In the genomic region with DNA sequence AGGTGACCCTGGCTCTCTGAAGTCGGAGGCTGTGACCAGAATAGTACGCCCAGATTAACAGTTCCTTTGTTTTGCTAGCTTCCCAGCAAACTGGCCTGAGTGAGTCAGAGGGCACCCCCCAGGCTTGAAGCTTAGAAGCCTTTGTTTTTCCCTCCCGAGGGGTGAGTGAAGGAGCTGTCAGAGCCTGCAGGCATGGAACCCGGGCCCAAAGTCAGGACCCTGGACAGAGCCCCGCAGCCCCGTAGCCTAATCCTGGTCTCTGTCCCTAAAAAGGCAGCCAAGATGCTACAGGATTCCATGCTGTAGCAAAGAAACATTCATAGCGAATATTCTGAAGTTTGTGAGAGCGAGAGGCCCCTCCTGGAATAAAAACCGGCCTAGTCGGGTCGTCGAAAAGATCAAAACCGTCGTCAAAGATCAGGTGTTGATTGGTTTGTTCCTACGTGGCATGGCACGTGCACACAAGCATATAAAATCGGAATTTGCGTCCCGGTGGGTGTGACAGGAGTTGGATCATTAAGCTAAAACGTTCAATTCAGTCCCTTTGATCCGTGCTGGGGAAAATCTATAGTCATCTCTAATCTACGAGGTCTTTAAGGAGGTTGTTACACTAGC, we compare ENCODE assay signal across 9 mouse cellular contexts. TPM values are rescaled to one million over a fixed set of nuclear protein-coding genes. Genes with fewer than 3 reads are reported as not detected.
DNase-seq lines count a peak whose midpoint lies in the region; ATAC-seq and TF ChIP-seq lines count a peak whose summit lies in the region.
"Had no signal": no experiment of that assay in that cellular context is flagged by ENCODE, and none has a peak within 500 bp of the region (broad histone marks: within the 10 kb centered on the region; RNA-seq: fewer than 3 reads in every experiment).

No protein-coding gene starts in this region.

- peaks cover 57% of the 10 kb centered on the region for H3K27me3 ChIP-seq in forebrain, embryonic 11.5 days (ENCODE audit: control insufficient read depth, insufficient read depth, low read length)
- H3K27me3 ChIP-seq in forebrain, embryonic 16.5 days (replicated peaks; ENCODE audit: control insufficient read depth, insufficient read depth, low read length): peaks cover 70% of the 10 kb centered on the region
- peaks cover 43% of the 10 kb centered on the region for H3K27me3 ChIP-seq in hindbrain, embryonic 11.5 days (ENCODE audit: control insufficient read depth, insufficient read depth, low read length)
- peaks cover 40% of the 10 kb centered on the region for H3K27me3 ChIP-seq in midbrain, postnatal 0 days (ENCODE audit: insufficient read depth, low read length)

- no peak overlapping the region for H3K9ac ChIP-seq in forebrain, embryonic 11.5 days (ENCODE audit: low read length)
- no peak overlapping the region for H3K9ac ChIP-seq in forebrain, embryonic 16.5 days (replicated peaks; ENCODE audit: low read depth, low read length)
- peak overlapping the region; percentile 55 for H3K9ac ChIP-seq in hindbrain, embryonic 11.5 days (ENCODE audit: low read depth, low read length)
- 0 out of 2 replicates have a peak overlapping the region, but pooled peaks have one; percentile 24 for H3K9ac ChIP-seq in midbrain, postnatal 0 days (replicated peaks; ENCODE audit: low read length, poor library complexity, severe bottlenecking)

- 0 out of 2 replicates have a peak, but pooled peaks have one; percentile 17 for ATAC-seq in forebrain, embryonic 11.5 days (replicated peaks; ENCODE audit: low FRiP score)
- no peak for ATAC-seq in forebrain, embryonic 16.5 days
- ATAC-seq in hindbrain, embryonic 11.5 days (ENCODE audit: low FRiP score): 0 out of 2 replicates have a peak, but pooled peaks have one; percentile 15
- ATAC-seq in midbrain, postnatal 0 days (ENCODE audit: low FRiP score): no peak

- H3K36me3 ChIP-seq in forebrain, embryonic 11.5 days (ENCODE audit: control insufficient read depth, insufficient read depth, low read length): no peaks in the 10 kb centered on the region
- H3K36me3 ChIP-seq in forebrain, embryonic 16.5 days (ENCODE audit: control insufficient read depth, insufficient read depth): no peaks in the 10 kb centered on the region
- no peaks in the 10 kb centered on the region for H3K36me3 ChIP-seq in hindbrain, embryonic 11.5 days (ENCODE audit: control insufficient read depth, insufficient read depth, low read length)
- H3K36me3 ChIP-seq in midbrain, postnatal 0 days (ENCODE audit: insufficient read depth, low read length): no peaks in the 10 kb centered on the region

- H3K4me2 ChIP-seq in forebrain, embryonic 11.5 days (ENCODE audit: low read depth, low read length, severe bottlenecking): no peak overlapping the region; the same call in 1 of the 2 replicates
- H3K4me2 ChIP-seq in forebrain, embryonic 16.5 days (ENCODE audit: low read length): no peak overlapping the region
- H3K4me2 ChIP-seq in hindbrain, embryonic 11.5 days (replicated peaks; ENCODE audit: low read depth, low read length): peak overlapping the region; percentile 24
- H3K4me2 ChIP-seq in midbrain, postnatal 0 days (ENCODE audit: low read depth, low read length, poor library complexity, severe bottlenecking): peak overlapping the region; percentile 86

- H3K4me1 ChIP-seq in forebrain, embryonic 11.5 days (replicated peaks; ENCODE audit: control insufficient read depth, insufficient read depth, low read length): peaks cover 4% of the 10 kb centered on the region; the same call in 1 of the 2 replicates
- peaks cover 18% of the 10 kb centered on the region for H3K4me1 ChIP-seq in forebrain, embryonic 16.5 days (replicated peaks; ENCODE audit: control insufficient read depth, insufficient read depth, low read length)
- no peaks in the 10 kb centered on the region; the same call in 1 of the 2 replicates for H3K4me1 ChIP-seq in hindbrain, embryonic 11.5 days (replicated peaks; ENCODE audit: control insufficient read depth, insufficient read depth, low read length)
- peaks cover 4% of the 10 kb centered on the region; the same call in 1 of the 2 replicates for H3K4me1 ChIP-seq in midbrain, postnatal 0 days (ENCODE audit: insufficient read depth, low read length)

- 3% methylated on average over 22 of the region's 22 CpGs for WGBS in forebrain, embryonic 11.5 days
- 4% methylated on average over 22 of the region's 22 CpGs for WGBS in forebrain, embryonic 16.5 days
- WGBS in hindbrain, embryonic 11.5 days: 5% methylated on average over 22 of the region's 22 CpGs
- WGBS in midbrain, postnatal 0 days: 6% methylated on average over 22 of the region's 22 CpGs

- DNase-seq in forebrain, embryonic 11.5 days (ENCODE audit: low spot score): peak; percentile 76
- DNase-seq in Muller cell, postnatal 12 days (ENCODE audit: inconsistent ontology term): peak; percentile 81
- peak; percentile 75 for DNase-seq in hindbrain, embryonic 11.5 days (ENCODE audit: low spot score)
- DNase-seq in midbrain, postnatal 0 days (ENCODE audit: low spot score): no peak
- DNase-seq in layer of hippocampus, postnatal 14 days (ENCODE audit: low spot score in 2 of 2): no peak
- DNase-seq in cerebellum, adult 8-10 months: no peak
- DNase-seq in urinary bladder, postnatal 14 days (ENCODE audit: low spot score): no peak

- no peak overlapping the region for H3K27ac ChIP-seq in forebrain, embryonic 11.5 days (ENCODE audit: low read depth, low read length)
- H3K27ac ChIP-seq in forebrain, embryonic 16.5 days (ENCODE audit: low read length): no peak overlapping the region
- peak overlapping the region; percentile 56 for H3K27ac ChIP-seq in hindbrain, embryonic 11.5 days (ENCODE audit: low read depth, low read length)
- no peak overlapping the region for H3K27ac ChIP-seq in midbrain, postnatal 0 days (ENCODE audit: low read depth, low read length)

- no peaks in the 10 kb centered on the region for H3K9me3 ChIP-seq in forebrain, embryonic 11.5 days (ENCODE audit: control insufficient read depth, low read length)
- H3K9me3 ChIP-seq in forebrain, embryonic 16.5 days (ENCODE audit: control insufficient read depth, low read length): no peaks in the 10 kb centered on the region
- H3K9me3 ChIP-seq in hindbrain, embryonic 11.5 days (ENCODE audit: control insufficient read depth, low read length): no peaks in the 10 kb centered on the region
- no peaks in the 10 kb centered on the region for H3K9me3 ChIP-seq in midbrain, postnatal 0 days (ENCODE audit: low read length)

- no peak overlapping the region for H3K4me3 ChIP-seq in forebrain, embryonic 11.5 days (ENCODE audit: low read depth, low read length)
- H3K4me3 ChIP-seq in forebrain, embryonic 16.5 days (replicated peaks; ENCODE audit: low read length): no peak overlapping the region
- H3K4me3 ChIP-seq in hindbrain, embryonic 11.5 days (ENCODE audit: low read depth, low read length): no peak overlapping the region
- H3K4me3 ChIP-seq in midbrain, postnatal 0 days (ENCODE audit: low read depth, low read length): no peak overlapping the region

- no peak for TF ChIP-seq CTCF in midbrain, postnatal 0 days (IDR thresholded peaks at IDR 0.05)

RNA-seq across cellular contexts. Expression of gene Onecut1, which starts 6.7 kb away (rescaled TPM):
- polyA plus RNA-seq in forebrain, embryonic 11.5 days (2014; fragmentation: Nextera tagmentation; extraction: Ambion mirVana): 2.5 and 2.6 TPM in 2 replicates
- 0.51 and 0.80 TPM in 2 replicates for polyA plus RNA-seq in forebrain, embryonic 16.5 days (2015; fragmentation: Nextera tagmentation; extraction: Ambion mirVana)
- 10.0 and 12.7 TPM in 2 replicates for polyA plus RNA-seq in hindbrain, embryonic 11.5 days (2014; fragmentation: Nextera tagmentation; extraction: Ambion mirVana)
- total RNA-seq in midbrain, postnatal 0 days (2014; rRNA removed): 7.5 and 8.4 TPM in 2 replicates
- polyA plus RNA-seq in midbrain, postnatal 0 days (2015; fragmentation: Nextera tagmentation; extraction: Ambion mirVana): 3.8 and 5.0 TPM in 2 replicates
- total RNA-seq in layer of hippocampus, postnatal 14 days (2021): under 1 TPM; 0.23 to 0.26 TPM
- polyA plus RNA-seq: lung, embryonic 16.5 days had no signal

Comparison
In these comparisons a context has a peak if more than half of its experiments do, and no peak if none do; other contexts are left out.
1. ATAC-seq: peak in forebrain, embryonic 11.5 days (single experiment) and hindbrain, embryonic 11.5 days (single experiment); none in forebrain, embryonic 16.5 days (single experiment) and midbrain, postnatal 0 days (single experiment).
2. DNase-seq: peak in forebrain, embryonic 11.5 days (single experiment), Muller cell, postnatal 12 days (single experiment) and hindbrain, embryonic 11.5 days (single experiment); none in midbrain, postnatal 0 days (single experiment), layer of hippocampus, postnatal 14 days (0 of 2), cerebellum, adult 8-10 months (single experiment) and urinary bladder, postnatal 14 days (single experiment).
3. H3K4me2 ChIP-seq: peak in hindbrain, embryonic 11.5 days (single experiment) and midbrain, postnatal 0 days (single experiment); none in forebrain, embryonic 11.5 days (single experiment) and forebrain, embryonic 16.5 days (single experiment).
4. H3K9ac ChIP-seq: peak in hindbrain, embryonic 11.5 days (single experiment) and midbrain, postnatal 0 days (single experiment); none in forebrain, embryonic 11.5 days (single experiment) and forebrain, embryonic 16.5 days (single experiment).